Mouse (Mus musculus) G1E (cell line): ENCODE results near the gene D17Wsu92e. TPM values are rescaled to one million over a fixed set of nuclear protein-coding genes. Genes with fewer than 3 reads are reported as not detected.

Experiments used
- ATAC-seq: 2 replicates; pipeline ENCODE4 v1.8.0; 2016; ENCODE audit warnings: mild to moderate bottlenecking; ENCODE audit not compliant: insufficient number of reproducible peaks, poor library complexity, low FRiP score, severe bottlenecking; ENCODE audit errors: extremely low read depth
- DNase-seq: peaks from one replicate; pipeline ENCODE4 v3.0.0; 2012; ENCODE audit warnings: low spot score
- H3K27me3 ChIP-seq: 2 replicates; pipeline ENCODE4 v1.6.1; 2012; ENCODE audit warnings: mild to moderate bottlenecking, low read length, inconsistent platforms; ENCODE audit not compliant: insufficient read depth
- H3K36me3 ChIP-seq: replicated peaks from 2 replicates; pipeline ENCODE3; 2012; ENCODE audit warnings: mild to moderate bottlenecking, inconsistent platforms
- H3K4me1 ChIP-seq: 2 replicates; pipeline ENCODE4 v1.6.1; 2012; ENCODE audit warnings: low read depth, low read length, inconsistent platforms, mixed read lengths; ENCODE audit not compliant: insufficient read depth
- H3K4me3 ChIP-seq: 2 replicates; pipeline ENCODE4 v1.5.1; 2012; ENCODE audit warnings: low read depth, mild to moderate bottlenecking, inconsistent platforms, low read length, moderate library complexity, mixed read lengths
- H3K9me3 ChIP-seq: replicated peaks from 2 replicates; pipeline ENCODE4 v1.6.1; 2012; ENCODE audit warnings: inconsistent platforms
- CTCF ChIP-seq: IDR thresholded peaks from 2 replicates; pipeline ENCODE4 v1.5.1; 2012; ENCODE audit warnings: low read depth, low read length, inconsistent platforms, mixed read lengths
- GATA1 ChIP-seq: IDR thresholded peaks from 2 replicates; pipeline ENCODE4 v1.6.1; 2012; ENCODE audit warnings: borderline replicate concordance, low read length, inconsistent platforms, mixed read lengths
- GATA2 ChIP-seq: IDR thresholded peaks from 2 replicates; pipeline ENCODE4 v1.6.1; 2012; ENCODE audit warnings: low read depth, low read length, inconsistent platforms, borderline replicate concordance
- POLR2AphosphoS5 ChIP-seq: IDR thresholded peaks from 2 replicates; pipeline ENCODE4 v1.6.1; 2012; ENCODE audit warnings: low read depth, low read length, inconsistent platforms; ENCODE audit not compliant: insufficient replicate concordance
- TAL1 ChIP-seq: conservative IDR thresholded peaks from 2 replicates; pipeline ENCODE4 v1.6.1; 2012; ENCODE audit warnings: low read depth, low read length, inconsistent platforms, mixed read lengths
- polyA plus RNA-seq: library from polyadenylated mRNA; stranded (reverse); fragments of >175 nt; gene quantifications from 2 replicates; pipeline ENCODE4 v1.2.3, GENCODE M21; 2012
- total RNA-seq, 2 experiments: library from RNA; stranded (forward) in 1 of 2; stranded (reverse) in 1 of 2; fragments of 200-1000 nt in 1 of 2; fragments of >200 nt in 1 of 2; fragmentation: Nextera tagmentation in 1 of 2; gene quantifications; 2 replicates each; pipeline ENCODE4 v1.2.3; 2014 to 2017

The D17Wsu92e gene
- total and polyA plus RNA-seq, 3 experiments = 60.2 to 84.4 (median 65.3) TPM

- no peaks in the 10 kb centered on the region for H3K9me3 ChIP-seq
- H3K4me1 ChIP-seq = peaks cover 9% of the 10 kb centered on the region
- H3K27me3 ChIP-seq = no peaks in the 10 kb centered on the region
- no peak overlapping the region for H3K4me3 ChIP-seq
- DNase-seq = no peak
- H3K36me3 ChIP-seq = peaks cover 100% of the 10 kb centered on the region
- ATAC-seq = no peak
- TF ChIP-seq GATA2 (no peak), GATA1 (no peak), POLR2AphosphoS5 (no peak), CTCF (no peak), TAL1 (no peak)
These were observed 68.9 kb downstream of the D17Wsu92e start for GRCm38 (mm10) chr17:27751314-27752202.

- no peaks in the 10 kb centered on the region for H3K27me3 ChIP-seq
- TF ChIP-seq CTCF = no peak
- no peak for TF ChIP-seq TAL1
- no peak for TF ChIP-seq GATA2
- no peak for TF ChIP-seq GATA1
- no peak for TF ChIP-seq POLR2AphosphoS5
These were observed 70.0 kb downstream of the D17Wsu92e start for GRCm38 (mm10) chr17:27750451-27750942.

GRCm38 (mm10) chr17:27748123-27748522 lies 72.3 kb downstream of the D17Wsu92e start:
- H3K27me3 ChIP-seq = no peaks in the 10 kb centered on the region
- no peak overlapping the region for H3K4me3 ChIP-seq
- TF ChIP-seq GATA1 = no peak
- TF ChIP-seq CTCF = no peak
- no peak for TF ChIP-seq TAL1
- no peak for TF ChIP-seq GATA2
- TF ChIP-seq POLR2AphosphoS5 = no peak
- ATAC-seq (no peak), DNase-seq (no peak)
- H3K4me1 ChIP-seq = peaks cover 3% of the 10 kb centered on the region; the same call in 1 of the 2 replicates
- no peaks in the 10 kb centered on the region for H3K9me3 ChIP-seq
- H3K36me3 ChIP-seq = peaks cover 88% of the 10 kb centered on the region

More at GRCm38 (mm10) chr17:27750451-27750942, 70.0 kb downstream of the D17Wsu92e start:
- Histone ChIP-seq H3K4me3 (no peak overlapping the region), H3K4me1 (peaks cover 6% of the 10 kb centered on the region), H3K36me3 (peaks cover 98% of the 10 kb centered on the region), H3K9me3 (no peaks in the 10 kb centered on the region)
- DNase-seq (no peak), ATAC-seq (no peak)

- TF ChIP-seq TAL1 (no peak), POLR2AphosphoS5 (no peak), GATA1 (no peak), CTCF (no peak), GATA2 (no peak)
- H3K4me3 ChIP-seq = no peak overlapping the region
- ATAC-seq (no peak), DNase-seq (no peak)
- H3K4me1 ChIP-seq = peaks cover 3% of the 10 kb centered on the region; the same call in 1 of the 2 replicates
- no peaks in the 10 kb centered on the region for H3K27me3 ChIP-seq
- no peaks in the 10 kb centered on the region for H3K9me3 ChIP-seq
- peaks cover 77% of the 10 kb centered on the region for H3K36me3 ChIP-seq
These were observed 74.0 kb downstream of the D17Wsu92e start for GRCm38 (mm10) chr17:27746446-27746845.

GRCm38 (mm10) chr17:27740961-27741360 lies 79.5 kb downstream of the D17Wsu92e start:
- TF ChIP-seq POLR2AphosphoS5 (no peak), GATA2 (no peak), TAL1 (no peak), GATA1 (no peak), CTCF (no peak)
- peaks cover 3% of the 10 kb centered on the region; the same call in 1 of the 2 replicates for H3K4me1 ChIP-seq
- no peak overlapping the region for H3K4me3 ChIP-seq
- no peaks in the 10 kb centered on the region for H3K9me3 ChIP-seq
- ATAC-seq = no peak
- no peak for DNase-seq
- peaks cover 6% of the 10 kb centered on the region for H3K27me3 ChIP-seq
- peaks cover 23% of the 10 kb centered on the region for H3K36me3 ChIP-seq
